Mouse (Mus musculus) CH12F3 (cell line): Measurements from ENCODE around the gene Luc7l2.
"Not testable (repeated sequence)": the region's sequence is repeated elsewhere in the genome, so short reads cannot be mapped to it uniquely, and the experiment has no call there.

Source experiments
- in situ Hi-C: fragments of 300-500 bp; cut with MboI; formaldehyde crosslinking; loops from 2 replicates; pipeline ENCODE4 v1.14.3; 2020; ENCODE audit warnings: low sequenced_read_pairs

The Luc7l2 gene

DNA sequence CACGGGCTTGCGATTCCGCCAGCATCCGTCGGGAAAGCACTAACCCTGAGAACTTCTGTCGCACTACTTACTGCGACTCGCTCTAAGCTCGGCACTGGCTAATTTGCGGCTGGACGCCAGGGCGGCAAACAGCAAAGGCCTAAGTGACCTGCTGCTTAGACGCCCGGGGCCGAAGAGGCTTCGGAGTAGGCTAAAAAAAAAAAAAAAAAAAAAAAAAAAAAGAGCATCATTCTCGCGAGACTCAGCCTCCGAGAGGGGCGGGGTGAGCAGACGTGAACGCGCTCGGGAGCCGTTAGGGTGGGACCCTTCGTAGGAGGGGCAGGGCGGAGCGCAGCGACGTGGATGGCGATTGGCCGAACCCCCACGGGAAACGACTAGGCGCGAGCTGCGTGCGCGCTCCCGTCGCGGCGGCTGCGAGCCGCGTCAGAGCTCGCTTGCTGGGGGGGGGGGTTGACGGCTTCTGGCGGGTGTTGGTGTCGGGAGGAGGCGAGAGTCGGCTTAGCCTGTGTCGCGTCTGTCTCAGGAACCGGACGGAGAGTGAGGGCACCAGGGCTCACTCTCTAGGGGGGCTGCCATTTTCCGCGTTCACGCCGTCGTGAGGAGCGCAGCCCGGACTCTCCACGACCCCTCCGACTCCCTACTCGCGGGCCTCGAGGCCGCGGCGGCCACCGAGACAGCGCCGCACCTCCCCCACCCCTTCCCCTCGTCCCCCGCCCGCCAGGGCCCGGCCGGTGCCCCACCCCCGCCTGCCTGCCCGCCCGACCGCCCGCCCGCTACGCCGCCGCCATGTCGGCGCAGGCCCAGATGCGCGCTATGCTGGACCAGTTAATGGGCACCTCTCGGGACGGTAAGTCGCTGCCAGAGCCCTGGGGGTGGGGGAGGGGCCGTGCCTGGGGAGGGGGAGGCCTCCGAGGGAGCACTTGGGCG, at the start of gene Luc7l2:
Gene Luc7l2 (plus strand): TSS at position 273 of the 927 bp plus-strand sequence.
- in situ Hi-C loops = no loop called here

DNA sequence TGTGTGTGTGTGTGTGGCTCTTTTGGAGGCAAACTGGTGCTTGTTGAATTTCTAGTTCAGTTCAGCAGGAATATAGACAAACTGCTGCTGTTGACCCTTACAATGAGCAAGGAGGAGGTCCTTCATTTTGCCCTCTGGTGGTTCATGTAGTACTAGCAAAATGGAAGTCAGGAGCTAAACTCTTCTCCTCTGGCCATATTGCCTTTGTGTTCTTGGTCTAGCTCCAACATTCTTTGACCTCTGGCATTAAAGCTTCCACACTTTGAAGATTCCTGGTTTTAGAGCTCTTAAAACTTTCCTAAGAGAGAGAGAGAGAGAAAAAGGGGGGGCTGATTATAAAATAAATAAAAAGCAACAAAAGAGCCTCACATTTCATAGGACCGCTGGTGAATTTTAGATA, 39.0 kb upstream of the Luc7l2 start:
- in situ Hi-C loops = no loop called here

DNA sequence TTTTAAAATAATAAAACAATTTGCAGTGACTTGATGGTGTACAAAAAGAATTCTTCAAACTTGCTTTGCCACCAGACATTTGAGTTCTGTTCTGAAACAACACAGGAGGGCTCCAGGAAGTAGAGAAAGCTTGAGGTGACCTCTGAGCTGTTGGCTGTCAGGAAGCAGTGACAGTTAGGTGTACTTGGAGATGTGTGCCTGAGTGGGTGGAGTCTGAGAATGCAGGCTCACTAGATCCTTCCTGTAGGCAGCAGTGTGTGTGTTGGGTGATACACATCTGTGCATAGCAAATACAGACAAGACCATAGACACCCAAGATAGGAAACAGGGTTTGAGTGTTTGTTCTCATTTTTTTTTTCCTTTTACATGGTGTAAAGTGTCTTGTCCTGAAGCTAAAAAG, 38.3 kb upstream of the Luc7l2 start:
- in situ Hi-C loops = no loop called here

DNA sequence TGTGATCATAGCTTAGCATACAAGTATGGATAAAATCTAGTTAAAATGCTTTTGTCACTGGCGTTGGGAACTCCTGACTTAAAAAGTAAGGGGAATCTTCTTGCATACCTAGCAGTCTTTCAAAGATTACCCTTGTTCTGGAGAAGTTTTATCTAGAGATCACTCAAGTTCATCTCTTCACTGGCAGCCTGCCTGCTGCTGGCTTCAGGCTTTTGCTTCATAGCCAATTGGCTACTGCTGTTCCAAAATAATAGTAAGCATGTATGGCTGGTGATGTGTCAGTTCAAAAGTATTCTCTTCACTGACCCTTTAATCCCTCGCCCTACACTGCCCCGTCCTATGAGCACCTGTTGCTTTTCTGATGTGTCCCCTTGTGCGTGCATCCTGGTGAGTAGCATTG, 35.9 kb upstream of the Luc7l2 start:
- in situ Hi-C loops = no loop called here

DNA sequence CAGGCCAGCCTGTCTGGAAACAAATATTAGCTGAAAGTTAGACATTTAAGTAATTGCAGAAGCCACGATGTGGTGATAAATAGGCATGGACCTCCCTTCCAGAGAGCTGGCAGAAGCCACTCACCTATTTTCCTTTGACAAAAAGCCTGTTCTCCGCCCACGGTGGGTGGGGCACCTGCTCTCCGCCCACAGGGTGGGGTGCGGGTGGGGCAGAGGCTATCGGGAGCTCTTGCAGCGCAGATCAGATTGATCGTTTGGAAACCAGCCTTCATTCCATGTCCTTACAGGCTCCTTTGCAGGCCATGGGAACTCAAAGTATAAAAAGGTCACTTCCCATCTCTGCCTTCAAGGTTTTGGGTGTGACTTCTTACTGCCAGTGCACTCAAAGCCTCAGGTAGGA, 27.3 kb upstream of the Luc7l2 start:
- in situ Hi-C loops = loop anchor here (10.0 kb wide), 1 partner anchor 139 kb away; the partner anchor contains the start of gene Ttc26

DNA sequence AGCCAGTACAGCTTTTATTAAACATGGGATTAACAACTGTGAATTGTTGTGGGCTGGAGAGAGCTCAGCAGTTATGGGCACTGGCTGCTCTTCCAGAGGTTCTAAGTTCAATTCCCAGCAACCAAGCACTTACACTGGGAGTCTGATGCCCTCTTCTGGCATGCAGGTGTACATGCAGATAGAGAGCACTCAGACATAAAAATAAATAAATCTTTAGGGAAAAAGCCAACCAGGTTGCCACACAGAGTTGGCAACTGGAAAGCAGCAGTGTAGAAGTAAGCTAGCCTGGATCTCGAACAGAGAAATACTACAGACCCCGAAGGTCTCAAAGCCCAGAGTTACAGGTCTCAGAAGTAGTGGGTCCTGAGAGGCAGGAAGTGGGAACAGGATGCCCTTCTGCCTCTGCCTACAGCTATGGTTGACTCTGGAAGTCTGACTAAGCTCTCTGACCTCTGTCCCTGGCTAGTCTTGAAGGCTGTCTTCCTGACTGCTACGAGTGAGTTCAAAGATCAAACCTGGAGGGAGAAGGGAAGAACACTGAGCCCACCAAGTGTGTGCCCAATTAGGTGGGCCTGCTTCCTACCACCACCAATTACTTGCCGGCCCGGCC, 19.8 kb upstream of the Luc7l2 start:
- in situ Hi-C loops = no loop called here

DNA sequence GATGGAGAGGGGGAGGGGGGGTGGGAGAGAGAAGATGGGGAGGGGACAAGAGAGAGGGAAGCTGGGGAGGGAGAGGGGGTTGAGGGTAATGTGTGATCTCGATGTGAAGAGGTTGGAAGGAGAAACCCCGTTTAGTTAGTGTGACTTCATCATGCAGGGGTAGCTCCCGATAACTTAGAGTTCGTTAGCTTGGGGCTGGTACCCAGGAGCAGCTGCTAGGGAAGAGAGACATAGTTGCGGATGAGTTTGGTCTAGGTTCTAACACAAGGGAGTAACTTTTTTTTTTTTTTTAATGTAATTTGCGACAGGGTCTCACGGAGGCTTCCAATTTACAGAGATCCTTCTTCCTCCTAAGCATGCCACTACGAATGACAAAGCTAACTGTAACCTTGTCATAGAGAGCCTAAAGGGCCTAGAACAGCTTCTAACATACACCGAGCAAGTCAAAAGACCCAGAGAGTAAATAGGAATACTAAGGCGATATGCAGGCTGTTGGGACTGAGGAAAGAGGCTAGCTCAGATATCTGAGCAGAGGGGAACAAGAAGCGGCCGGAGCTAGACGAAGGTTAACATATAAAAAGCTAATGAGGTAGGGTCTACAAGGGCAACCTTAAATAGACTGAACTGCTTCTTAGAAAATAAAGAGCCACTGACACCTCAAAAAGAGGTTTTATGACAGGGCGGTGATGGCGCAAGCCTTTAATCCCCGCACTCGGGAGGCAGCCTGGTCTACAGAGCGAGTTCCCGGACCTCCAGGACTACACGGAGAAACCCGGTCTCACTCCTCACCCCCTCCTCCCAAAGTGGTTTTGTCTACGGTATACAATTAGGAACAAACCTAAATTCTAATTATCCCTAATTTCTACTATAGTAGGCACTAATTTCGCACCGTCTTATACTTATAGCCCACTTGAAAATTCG, 18.4 kb upstream of the Luc7l2 start:
- in situ Hi-C loops = no loop called here

DNA sequence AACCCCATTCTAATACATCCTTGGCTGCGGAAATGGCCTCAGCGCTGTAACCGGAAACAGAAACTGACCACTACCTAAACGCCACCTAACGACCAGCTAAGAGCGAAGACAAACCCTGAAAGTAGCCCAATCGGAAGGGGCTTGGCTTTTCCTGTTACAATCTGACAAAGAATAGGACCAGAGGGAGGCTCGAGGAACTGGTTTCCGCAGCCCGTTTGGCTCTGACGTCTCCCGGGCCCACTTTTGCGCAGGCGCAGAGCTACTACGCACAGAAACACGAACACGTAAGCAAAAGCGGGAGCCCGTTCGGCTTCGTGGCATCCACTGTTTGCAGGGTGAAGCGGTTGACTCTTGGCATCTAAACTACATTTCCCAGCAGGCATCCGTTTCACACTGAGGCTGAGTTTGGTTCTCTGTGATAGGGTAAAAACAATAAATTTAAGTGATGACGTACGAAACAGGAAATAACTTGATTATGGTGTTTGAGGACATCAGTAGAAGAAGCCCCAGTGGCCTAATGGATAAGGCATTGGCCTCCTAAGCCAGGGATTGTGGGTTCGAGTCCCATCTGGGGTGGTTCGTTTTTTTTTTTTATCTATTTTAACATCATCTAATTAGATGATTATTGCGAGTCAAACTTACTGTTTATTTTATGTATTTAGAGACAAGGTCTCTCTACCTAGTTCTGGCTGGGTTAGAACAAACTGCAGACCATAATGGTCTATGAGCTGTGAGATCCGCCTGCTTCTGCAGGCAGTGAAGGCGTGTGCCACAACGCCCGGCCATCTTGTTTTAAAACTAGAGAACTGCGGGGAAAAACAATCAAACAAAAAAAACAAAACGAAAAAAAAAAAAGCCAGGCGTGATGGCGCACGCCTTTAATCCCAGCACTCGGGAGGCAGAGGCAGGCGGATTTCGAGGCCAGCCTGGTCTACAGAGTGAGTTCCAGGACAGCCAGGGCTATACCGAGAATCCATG, 17.4 kb upstream of the Luc7l2 start, which contains the start of gene Fmc1:
Gene Fmc1 (plus strand): TSS at position 75 of the 978 bp plus-strand sequence.
- in situ Hi-C loops = no loop called here

DNA sequence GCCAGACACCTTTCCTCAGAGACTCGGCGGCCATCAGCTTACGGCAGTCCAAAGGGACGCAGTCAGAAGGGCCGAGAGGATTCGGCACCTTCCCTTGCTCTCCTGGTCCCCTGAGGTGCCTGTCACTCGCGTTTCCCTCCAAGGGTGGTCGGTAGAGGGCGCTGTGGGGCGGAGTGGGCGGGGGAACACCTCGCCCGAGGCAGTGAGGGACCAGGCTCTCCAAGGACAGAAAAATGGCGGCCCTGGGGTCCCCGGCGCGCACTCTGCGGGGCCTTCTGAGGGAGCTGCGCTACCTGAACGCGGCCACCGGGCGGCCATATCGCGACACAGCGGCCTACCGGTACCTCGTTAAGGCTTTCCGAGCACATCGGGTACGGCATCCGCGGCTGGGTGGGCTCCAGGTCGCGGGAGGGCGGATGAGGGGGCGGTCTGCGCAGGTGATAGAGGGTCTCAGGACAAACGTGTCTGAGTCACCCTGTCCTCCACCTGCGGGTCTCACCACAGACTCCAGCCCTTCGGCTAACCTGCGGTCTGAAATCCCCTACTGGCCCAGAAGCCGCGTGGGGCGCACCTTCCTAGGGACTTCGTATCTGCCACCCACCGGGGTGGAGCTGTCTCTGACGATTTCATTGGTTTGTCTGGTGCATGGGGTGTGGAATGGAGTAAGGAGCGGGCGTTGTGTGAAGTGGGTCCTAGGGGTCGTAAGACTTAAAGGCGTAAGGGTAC, 16.3 kb upstream of the Luc7l2 start:
- in situ Hi-C loops = no loop called here

DNA sequence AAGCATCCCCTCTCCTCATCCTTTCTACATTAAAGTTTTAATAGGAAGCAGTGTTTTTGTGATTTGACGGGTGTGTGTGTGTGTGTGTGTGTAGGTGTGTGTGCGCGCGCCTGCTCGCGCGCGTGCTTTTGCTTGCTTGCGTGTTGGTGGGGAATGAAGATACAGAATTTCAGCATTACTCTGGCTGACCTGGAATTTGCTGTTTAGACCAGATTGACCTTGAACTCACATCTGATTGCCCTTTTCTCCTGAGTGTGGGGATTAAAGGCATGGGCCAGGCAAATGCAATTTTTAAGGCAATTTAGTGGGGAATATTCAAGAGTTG, 15.8 kb upstream of the Luc7l2 start:
- in situ Hi-C loops = no loop called here

DNA sequence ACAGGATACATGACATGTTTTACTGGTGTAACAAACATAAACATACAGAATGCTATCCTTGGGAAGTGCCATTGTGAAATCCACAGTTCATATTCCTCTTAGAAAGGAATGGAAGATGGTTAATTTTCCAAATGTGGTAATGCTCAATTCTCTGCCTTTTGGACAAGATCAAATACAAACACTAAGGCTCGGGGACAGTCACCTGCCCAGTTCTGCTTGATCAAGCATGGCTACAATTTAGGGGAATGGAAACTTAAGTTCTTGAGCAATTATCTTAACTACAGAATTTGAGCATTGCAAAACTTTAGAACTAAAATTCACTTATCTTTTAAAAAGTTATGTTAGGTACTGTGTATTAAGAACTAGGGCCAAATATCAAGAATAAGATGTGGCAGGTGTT, 15.3 kb upstream of the Luc7l2 start:
- in situ Hi-C loops = no loop called here

DNA sequence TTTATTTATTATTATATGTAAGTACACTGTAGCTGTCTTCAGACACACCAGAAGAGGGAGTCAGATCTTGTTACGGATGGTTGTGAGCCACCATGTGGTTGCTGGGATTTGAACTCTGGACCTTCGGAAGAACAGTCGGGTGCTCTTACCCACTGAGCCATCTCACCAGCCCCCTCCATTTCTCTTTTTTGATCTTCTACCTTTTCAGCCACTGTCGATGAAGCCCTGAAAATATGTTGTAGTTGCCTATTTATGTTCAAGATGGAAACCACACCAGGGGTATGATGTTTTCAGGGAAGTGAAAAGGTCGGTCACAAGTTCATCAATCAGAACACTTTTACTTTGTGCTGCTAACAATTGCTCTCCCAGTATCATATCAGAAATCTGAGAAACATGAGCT, 7.0 kb upstream of the Luc7l2 start:
- in situ Hi-C loops = not testable (repeated sequence)

DNA sequence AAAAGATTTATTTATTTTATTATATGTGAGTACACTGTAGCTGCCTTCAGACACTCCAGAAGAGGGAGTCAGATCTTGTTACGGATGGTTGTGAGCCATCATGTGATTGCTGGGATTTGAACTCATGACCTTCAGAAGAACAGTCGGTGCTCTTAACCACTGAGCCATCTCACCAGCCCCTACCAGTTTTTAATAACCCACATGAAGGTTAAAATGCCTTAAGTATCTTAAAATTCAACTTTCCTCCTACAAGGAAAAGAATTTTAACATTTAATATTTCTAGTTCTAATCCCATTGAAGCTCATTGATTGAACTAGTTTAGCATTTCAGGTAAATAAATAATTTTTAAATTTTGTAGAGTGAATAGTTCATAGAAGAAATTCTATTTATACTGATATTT, 4.1 kb upstream of the Luc7l2 start:
- in situ Hi-C loops = not testable (repeated sequence)

DNA sequence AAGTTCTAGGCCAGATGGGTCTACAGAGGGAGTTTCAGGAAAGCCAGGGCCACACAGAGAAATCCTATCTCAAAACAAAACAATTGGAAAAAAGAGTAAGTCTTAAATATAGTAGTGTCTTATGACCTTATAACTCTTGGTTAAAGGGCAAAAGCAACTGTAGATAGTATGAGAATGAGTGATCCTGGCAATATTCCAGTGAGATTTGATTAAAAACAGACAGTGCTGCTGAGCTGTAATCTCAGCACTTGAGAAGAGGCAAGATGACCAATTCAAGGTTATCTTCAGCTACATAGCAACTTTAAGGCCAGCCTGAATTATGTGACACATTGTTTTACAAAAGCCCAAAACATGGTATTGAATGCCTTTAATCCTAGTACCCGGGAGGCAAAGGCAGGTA, 3.4 kb upstream of the Luc7l2 start:
- in situ Hi-C loops = no loop called here

DNA sequence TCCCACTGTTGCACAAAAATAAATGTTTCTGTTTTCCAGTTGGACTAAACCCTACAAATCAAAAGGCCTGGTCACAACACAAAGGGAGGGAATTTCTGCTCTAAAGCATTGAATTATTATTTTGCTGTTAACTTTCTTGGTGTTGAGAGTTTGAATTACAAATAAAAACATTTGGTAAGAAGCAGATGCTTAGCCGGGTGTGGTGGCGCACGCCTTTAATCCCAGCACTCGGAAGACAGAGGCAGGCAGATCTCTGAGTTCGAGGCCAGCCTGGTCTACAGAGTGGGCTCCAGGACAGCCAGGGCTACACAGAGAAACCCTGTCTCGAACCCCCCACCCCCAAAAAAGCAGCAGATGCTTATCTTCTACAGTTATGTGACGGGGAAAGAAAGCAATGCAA, 2.5 kb upstream of the Luc7l2 start:
- in situ Hi-C loops = not testable (repeated sequence)

DNA sequence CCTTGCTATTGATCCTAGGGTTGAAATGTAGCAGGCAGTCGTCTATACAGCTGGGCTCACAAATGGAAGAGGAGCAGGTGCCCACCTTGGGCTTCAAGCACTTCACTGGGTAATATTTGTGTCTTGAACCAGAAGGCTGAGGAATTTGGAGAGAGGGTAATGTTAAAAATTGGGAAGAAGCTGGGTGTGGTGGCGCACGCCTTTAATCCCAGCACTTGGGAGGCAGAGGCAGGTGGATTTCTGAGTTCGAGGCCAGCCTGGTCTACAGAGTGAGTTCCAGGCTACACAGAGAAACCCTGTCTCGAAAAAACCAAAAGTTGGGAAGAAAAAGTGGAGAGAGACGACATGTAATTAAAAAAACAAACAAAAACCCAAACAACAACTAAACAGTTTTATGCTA, 1.3 kb upstream of the Luc7l2 start:
- in situ Hi-C loops = not testable (repeated sequence)

DNA sequence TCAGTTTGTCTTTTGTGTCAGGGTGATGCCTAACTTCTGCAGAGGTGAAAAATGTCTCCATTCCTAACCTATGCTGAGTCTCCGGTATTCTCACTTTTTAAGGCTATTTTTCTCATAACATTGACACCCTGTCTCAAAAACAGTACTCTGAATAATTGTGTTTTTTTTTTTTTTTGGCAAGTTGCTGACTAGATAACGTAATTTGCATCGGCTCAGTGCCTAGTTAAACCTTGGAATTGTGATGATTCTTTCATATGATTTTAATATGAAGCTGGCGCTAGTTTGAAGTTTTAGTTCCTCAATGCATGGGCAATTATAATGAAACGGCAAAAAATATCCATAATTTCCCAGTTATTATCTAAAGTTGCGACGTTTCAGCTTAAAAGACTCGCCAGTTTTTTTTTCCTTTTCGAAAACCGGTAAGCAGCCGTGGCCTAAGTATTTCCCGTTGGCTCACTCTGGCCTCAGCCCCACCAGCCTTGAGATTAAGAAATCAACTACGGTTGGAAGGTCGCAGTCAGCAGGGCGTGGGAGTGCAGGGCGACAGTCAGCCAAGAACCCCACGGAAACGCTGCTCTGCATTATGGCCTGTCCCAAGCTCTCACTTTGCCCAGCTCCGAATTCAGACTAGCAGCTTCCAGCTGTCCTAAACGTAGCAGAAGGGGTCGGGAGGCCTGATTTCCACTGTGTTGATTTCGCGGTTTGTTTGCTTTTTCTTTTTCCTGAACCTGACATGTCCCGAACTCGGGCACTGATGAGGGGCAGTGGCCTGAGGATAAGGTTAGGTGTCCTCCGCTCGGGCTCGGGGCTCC, 678 bp upstream of the Luc7l2 start:
- in situ Hi-C loops = no loop called here

DNA sequence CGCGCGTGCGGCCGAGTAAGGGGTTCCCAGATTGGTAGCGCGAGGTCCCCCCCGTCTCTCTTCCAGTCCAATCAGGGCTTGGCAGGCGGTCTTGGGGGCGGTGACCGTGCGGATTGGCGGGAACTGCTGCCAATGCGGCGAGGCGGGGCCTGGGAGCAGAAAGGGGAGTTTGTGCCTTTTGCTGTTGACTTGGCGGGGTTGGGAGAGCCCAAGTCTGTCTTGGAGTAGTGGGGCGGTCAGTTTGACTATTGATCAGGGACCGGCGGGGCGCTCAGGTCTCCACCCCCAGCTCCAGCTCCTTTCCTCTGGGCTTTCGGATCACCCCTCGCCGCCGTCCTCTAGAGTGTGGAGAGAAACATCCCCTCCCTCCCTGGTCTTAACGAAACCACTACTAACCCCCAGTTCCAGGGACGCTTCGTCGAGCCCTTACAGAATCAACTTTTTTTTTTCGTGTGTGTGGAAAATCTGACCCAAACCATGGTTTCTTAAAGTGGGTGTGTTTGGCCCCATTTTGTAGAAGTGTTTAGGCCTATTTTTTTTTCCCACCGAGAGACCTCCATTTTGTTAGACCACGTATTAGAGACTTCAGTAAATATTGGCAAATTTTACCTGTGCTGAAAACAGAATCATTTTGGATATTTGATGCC, 978 bp downstream of the Luc7l2 start:
- in situ Hi-C loops = no loop called here
